Mouse (Mus musculus) midbrain, embryonic 11.5 days (tissue): ENCODE results near the gene Tmem43. TPM values are rescaled to one million over a fixed set of nuclear protein-coding genes. Genes with fewer than 3 reads are reported as not detected.

ENCODE experiments used
- ATAC-seq: fragments of 200-750 bp; cut with Nextera tagmentation; 2 replicates; pipeline ENCODE4 v1.8.0; 2017; ENCODE audit warnings: moderate TSS enrichment, moderate library complexity; ENCODE audit not compliant: low FRiP score
- DNase-seq: peaks from one replicate; pipeline ENCODE4 v3.0.0; 2015; ENCODE audit warnings: low spot score; ENCODE audit errors: missing footprints
- H3K27ac ChIP-seq: fragments of 300-500 bp; sonication (generic); 2 replicates; pipeline ENCODE4 v1.5.1; 2014; ENCODE audit warnings: low read depth, low read length
- H3K27me3 ChIP-seq: fragments of 300-500 bp; sonication (generic); 2 replicates; pipeline ENCODE4 v1.6.1; 2014; ENCODE audit warnings: mild to moderate bottlenecking, low read length, moderate library complexity, mixed read lengths; ENCODE audit not compliant: control insufficient read depth, insufficient read depth
- H3K36me3 ChIP-seq: fragments of 300-500 bp; sonication (generic); 2 replicates; pipeline ENCODE4 v1.6.1; 2014; ENCODE audit warnings: mild to moderate bottlenecking, low read length, moderate library complexity, mixed read lengths; ENCODE audit not compliant: control insufficient read depth, insufficient read depth
- H3K4me1 ChIP-seq: fragments of 300-500 bp; sonication (generic); 2 replicates; pipeline ENCODE4 v1.6.1; 2014; ENCODE audit warnings: low read length; ENCODE audit not compliant: control insufficient read depth, insufficient read depth
- H3K4me2 ChIP-seq: fragments of 300-500 bp; sonication (generic); 2 replicates; pipeline ENCODE4 v1.6.1; 2014; ENCODE audit warnings: mild to moderate bottlenecking, moderate library complexity
- H3K4me3 ChIP-seq: fragments of 300-500 bp; sonication (generic); 2 replicates; pipeline ENCODE4 v1.5.1; 2014; ENCODE audit warnings: low read depth, low read length
- H3K9ac ChIP-seq: fragments of 300-500 bp; sonication (generic); 2 replicates; pipeline ENCODE4 v1.6.1; 2014; ENCODE audit warnings: low read length
- H3K9me3 ChIP-seq: fragments of 300-500 bp; sonication (generic); 2 replicates; pipeline ENCODE4 v1.6.1; 2016; ENCODE audit warnings: low read length; ENCODE audit not compliant: control insufficient read depth
- WGBS: fragments of 180-500 bp; shearing (Covaris S2); extraction: QIAGEN DNeasy Blood & Tissue Kit; methylation state at CpG from one replicate; pipeline ENCODE4 v1.1.7; 2014; 5-methylcytosine and 5-hydroxymethylcytosine counted together
- polyA plus RNA-seq: library from polyadenylated mRNA; unstranded; fragments of >200 nt; fragmentation: Nextera tagmentation; extraction: Ambion mirVana; gene quantifications from 2 replicates; pipeline ENCODE4 v1.2.1, GENCODE M21; 2014

Gene Tmem43
- polyA plus RNA-seq, 1 experiment from 2014 or later: 66.3 TPM

DNA sequence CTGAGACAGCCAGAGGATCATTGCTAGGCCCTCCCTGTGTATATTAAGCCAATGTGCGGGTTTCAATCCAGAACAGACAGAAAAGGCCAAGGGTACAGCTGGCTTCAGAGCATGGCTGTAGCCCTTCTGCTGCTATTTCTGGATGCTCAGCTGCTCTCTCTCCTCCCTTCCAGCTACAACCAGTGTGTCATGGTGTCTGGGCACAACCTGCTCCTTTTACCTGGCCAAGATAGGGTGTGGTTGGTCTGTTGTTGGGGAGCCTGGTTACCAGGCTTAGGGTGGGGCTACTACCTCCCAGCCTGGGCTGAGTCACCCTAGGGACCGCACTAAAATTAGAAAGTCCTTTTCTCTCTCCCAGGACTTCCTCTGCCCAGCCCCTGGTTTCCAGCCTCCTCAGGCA is 9.9 kb downstream of the Tmem43 start:
- Histone ChIP-seq H3K27me3 (no peaks in the 10 kb centered on the region), H3K9ac (no peak overlapping the region), H3K9me3 (no peaks in the 10 kb centered on the region), H3K4me2 (no peak overlapping the region), H3K4me3 (no peak overlapping the region), H3K4me1 (no peaks in the 10 kb centered on the region), H3K27ac (no peak overlapping the region), H3K36me3 (peaks cover 59% of the 10 kb centered on the region)
- 100% methylated on average over 2 of the region's 2 CpGs for WGBS
- no peak for DNase-seq
- ATAC-seq: no peak

DNA sequence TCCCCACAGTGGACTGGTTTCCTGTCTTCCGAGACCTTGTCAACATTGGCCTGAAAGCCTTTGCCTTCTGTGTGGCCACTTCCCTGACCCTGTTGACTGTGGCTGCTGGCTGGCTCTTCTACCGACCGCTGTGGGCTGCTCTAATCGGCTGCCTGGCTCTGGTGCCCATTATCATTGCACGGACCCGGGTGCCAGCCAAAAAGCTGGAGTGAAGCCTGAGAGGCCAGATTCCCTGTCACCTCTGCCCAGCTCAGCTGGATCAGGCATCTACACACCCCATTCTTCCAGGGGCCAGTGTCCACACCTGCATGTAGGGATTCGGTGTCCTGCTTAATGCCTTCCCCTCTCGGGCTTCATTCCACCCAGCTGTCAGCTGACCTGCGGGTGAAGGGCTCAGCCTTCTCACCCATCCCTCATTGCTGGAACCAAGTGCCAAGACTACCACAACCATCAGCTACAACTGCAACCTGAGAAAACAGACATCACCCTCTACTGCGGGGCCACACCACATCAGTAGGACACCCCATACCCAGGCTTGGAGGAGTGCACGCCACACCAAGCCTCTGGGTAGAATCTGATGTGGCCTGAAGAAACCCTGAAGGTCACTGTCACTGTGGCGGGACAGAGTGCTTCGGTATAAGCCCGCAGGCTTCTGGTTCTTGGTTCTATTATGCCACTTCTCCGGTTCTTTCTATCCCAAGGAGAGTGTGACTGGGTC is 13.4 kb downstream of the Tmem43 start:
- H3K4me3 ChIP-seq: no peak overlapping the region
- H3K27ac ChIP-seq: no peak overlapping the region
- H3K9ac ChIP-seq: no peak overlapping the region
- ATAC-seq: no peak
- H3K9me3 ChIP-seq: no peaks in the 10 kb centered on the region
- H3K36me3 ChIP-seq: peaks cover 39% of the 10 kb centered on the region
- H3K27me3 ChIP-seq: no peaks in the 10 kb centered on the region
- DNase-seq: no peak
- H3K4me1 ChIP-seq: no peaks in the 10 kb centered on the region
- 94% methylated on average over 15 of the region's 15 CpGs for WGBS
- H3K4me2 ChIP-seq: no peak overlapping the region

DNA sequence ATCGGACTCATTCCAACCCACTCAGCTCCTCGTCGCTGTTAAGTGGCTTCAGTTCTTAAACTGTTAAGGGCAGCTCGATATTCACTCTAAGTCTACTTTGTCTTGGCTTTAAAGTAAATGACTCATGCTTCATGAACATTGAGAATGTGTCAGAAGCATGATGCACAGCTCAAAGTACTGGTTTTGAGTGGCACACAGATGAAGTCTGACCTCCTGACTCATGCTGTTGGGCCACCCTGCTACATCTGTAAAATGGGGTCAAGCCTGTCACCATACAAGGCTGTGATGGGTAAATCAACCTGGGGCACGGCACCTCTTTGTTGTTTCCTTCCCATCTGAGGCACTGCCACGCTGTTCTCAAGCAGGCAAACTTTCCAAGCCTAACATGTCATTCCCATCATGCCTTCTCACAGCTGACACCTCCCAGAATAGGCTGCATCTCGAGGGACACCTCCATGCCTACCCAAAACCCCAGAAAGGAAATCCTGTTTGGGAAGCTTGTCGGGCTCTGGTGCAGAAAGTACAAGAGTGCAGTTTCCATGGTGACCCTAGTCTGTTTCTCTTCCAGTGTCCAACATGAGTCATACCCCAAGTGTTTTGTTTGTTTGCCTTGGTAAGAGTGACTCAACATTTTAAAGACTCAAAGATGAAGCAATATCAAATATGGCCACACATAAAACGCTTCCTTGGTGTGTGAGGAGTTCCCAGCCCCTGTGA is 15.2 kb downstream of the Tmem43 start:
- ATAC-seq (no peak), DNase-seq (no peak)
- Histone ChIP-seq H3K4me1 (no peaks in the 10 kb centered on the region), H3K4me3 (no peak overlapping the region), H3K9ac (no peak overlapping the region), H3K27ac (no peak overlapping the region), H3K27me3 (no peaks in the 10 kb centered on the region), H3K36me3 (peaks cover 26% of the 10 kb centered on the region), H3K4me2 (no peak overlapping the region), H3K9me3 (no peaks in the 10 kb centered on the region)
- 88% methylated on average over 9 of the region's 9 CpGs for WGBS

GRCm38 (mm10) chr6:91489872-91490271 is 16.4 kb downstream of the Tmem43 start:
- no peak overlapping the region for H3K4me2 ChIP-seq
- WGBS: 87% methylated on average over 10 of the region's 10 CpGs
- no peak overlapping the region for H3K9ac ChIP-seq
- no peak overlapping the region for H3K27ac ChIP-seq
- H3K4me1 ChIP-seq: no peaks in the 10 kb centered on the region
- no peaks in the 10 kb centered on the region for H3K27me3 ChIP-seq
- peaks cover 26% of the 10 kb centered on the region for H3K36me3 ChIP-seq
- no peak overlapping the region for H3K4me3 ChIP-seq
- H3K9me3 ChIP-seq: no peaks in the 10 kb centered on the region
- no peak for DNase-seq
- ATAC-seq: no peak

DNA sequence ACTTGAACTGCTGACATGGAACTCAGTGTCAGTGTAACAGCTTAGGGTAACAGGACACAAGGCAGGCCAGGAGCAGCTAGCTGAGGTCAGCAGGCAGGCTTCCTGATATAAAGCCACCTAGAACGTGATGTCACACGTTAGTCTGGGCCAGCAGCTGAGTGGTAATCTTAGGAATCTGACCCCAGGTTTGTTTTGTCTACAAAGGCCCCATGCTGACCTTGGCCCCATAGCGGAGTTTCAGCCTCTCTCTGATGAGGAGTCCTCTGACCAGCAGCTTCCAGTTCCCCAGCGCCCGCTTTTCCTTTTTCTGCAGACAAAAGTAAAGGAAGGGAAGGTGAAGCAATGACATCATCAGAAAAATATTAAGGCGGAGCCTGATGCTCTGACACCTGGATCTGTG is 17.5 kb downstream of the Tmem43 start:
- H3K36me3 ChIP-seq: peaks cover 17% of the 10 kb centered on the region
- no peaks in the 10 kb centered on the region for H3K27me3 ChIP-seq
- no peak overlapping the region for H3K4me3 ChIP-seq
- H3K4me1 ChIP-seq: no peaks in the 10 kb centered on the region
- DNase-seq (no peak), ATAC-seq (no peak)
- H3K27ac ChIP-seq: no peak overlapping the region
- WGBS: 69% methylated on average over 6 of the region's 6 CpGs
- no peak overlapping the region for H3K9ac ChIP-seq
- no peak overlapping the region for H3K4me2 ChIP-seq
- H3K9me3 ChIP-seq: no peaks in the 10 kb centered on the region

DNA sequence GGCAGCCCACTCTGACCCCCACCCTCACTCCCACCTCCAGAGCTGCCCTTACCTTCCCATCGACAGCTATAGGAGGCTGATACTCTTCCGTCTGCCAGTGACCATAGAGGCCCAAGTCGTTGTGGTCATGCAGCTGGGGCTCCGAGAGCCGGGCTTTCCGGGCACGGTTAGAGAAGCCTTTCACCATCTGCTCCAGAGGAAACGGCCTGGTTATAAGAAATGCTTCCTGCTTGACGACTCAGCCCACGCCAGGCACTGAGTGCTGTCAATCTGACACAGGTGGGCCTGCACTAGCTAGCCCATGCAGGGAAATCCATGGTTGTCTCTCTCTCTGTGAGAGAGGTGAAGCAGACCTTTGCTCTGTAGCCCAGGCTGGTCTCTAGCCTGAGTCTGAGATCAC is 19.6 kb downstream of the Tmem43 start:
- DNase-seq: no peak
- H3K36me3 ChIP-seq: peaks cover 3% of the 10 kb centered on the region
- no peak overlapping the region for H3K4me2 ChIP-seq

DNA sequence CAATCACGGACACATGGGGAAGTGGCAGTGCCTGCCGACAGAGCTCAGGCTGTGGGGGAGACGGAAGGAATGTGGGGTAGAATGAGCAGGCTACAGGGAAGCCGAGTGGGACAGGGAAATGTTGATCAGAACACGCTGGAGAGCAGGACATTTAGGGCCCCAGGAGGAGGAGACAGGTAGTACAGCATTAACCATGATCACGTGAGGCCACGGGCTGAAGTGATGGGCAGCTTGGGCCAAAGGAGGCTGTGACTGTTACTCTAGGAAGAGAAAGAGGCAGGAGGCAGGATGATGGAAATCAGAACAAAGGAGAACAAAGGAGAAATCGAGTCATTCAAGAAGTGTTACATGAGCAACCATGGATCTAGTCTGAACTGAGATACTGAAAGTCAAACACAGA is 21.0 kb downstream of the Tmem43 start:
- no peaks in the 10 kb centered on the region for H3K4me1 ChIP-seq
- no peaks in the 10 kb centered on the region for H3K27me3 ChIP-seq
- H3K4me3 ChIP-seq: no peak overlapping the region
- H3K4me2 ChIP-seq: no peak overlapping the region
- H3K9ac ChIP-seq: no peak overlapping the region
- no peak overlapping the region for H3K27ac ChIP-seq
- no peaks in the 10 kb centered on the region for H3K9me3 ChIP-seq
- no peak for ATAC-seq
- H3K36me3 ChIP-seq: peaks cover 5% of the 10 kb centered on the region
- 90% methylated on average over 8 of the region's 8 CpGs for WGBS
- no peak for DNase-seq

More for the DNA sequence above, 19.6 kb downstream of the Tmem43 start:
- H3K27me3 ChIP-seq: no peaks in the 10 kb centered on the region
- ATAC-seq: no peak
- no peak overlapping the region for H3K4me3 ChIP-seq
- WGBS: 94% methylated on average over 10 of the region's 10 CpGs
- H3K27ac ChIP-seq: no peak overlapping the region
- no peaks in the 10 kb centered on the region for H3K4me1 ChIP-seq
- no peaks in the 10 kb centered on the region for H3K9me3 ChIP-seq
- no peak overlapping the region for H3K9ac ChIP-seq

- Histone ChIP-seq H3K4me2 (no peak overlapping the region), H3K36me3 (peaks cover 28% of the 10 kb centered on the region), H3K27ac (no peak overlapping the region), H3K4me3 (no peak overlapping the region), H3K27me3 (no peaks in the 10 kb centered on the region), H3K9ac (no peak overlapping the region), H3K4me1 (no peaks in the 10 kb centered on the region), H3K9me3 (no peaks in the 10 kb centered on the region)
- WGBS: 88% methylated on average over 1 of the region's 1 CpGs
- ATAC-seq (no peak), DNase-seq (no peak)
These were observed 29.8 kb downstream of the Tmem43 start for GRCm38 (mm10) chr6:91503302-91503701.

- no peaks in the 10 kb centered on the region for H3K4me1 ChIP-seq
- H3K9ac ChIP-seq: no peak overlapping the region
- ATAC-seq (no peak), DNase-seq (no peak)
- H3K27me3 ChIP-seq: no peaks in the 10 kb centered on the region
- no peak overlapping the region for H3K4me2 ChIP-seq
- H3K4me3 ChIP-seq: no peak overlapping the region
- peaks cover 22% of the 10 kb centered on the region for H3K36me3 ChIP-seq
- H3K9me3 ChIP-seq: no peaks in the 10 kb centered on the region
- no peak overlapping the region for H3K27ac ChIP-seq
- 95% methylated on average over 5 of the region's 5 CpGs for WGBS
These were observed 32.5 kb downstream of the Tmem43 start for GRCm38 (mm10) chr6:91506036-91506435.
